Comparison of ENCODE assay signal across 24 mouse cellular contexts in the genomic region with DNA sequence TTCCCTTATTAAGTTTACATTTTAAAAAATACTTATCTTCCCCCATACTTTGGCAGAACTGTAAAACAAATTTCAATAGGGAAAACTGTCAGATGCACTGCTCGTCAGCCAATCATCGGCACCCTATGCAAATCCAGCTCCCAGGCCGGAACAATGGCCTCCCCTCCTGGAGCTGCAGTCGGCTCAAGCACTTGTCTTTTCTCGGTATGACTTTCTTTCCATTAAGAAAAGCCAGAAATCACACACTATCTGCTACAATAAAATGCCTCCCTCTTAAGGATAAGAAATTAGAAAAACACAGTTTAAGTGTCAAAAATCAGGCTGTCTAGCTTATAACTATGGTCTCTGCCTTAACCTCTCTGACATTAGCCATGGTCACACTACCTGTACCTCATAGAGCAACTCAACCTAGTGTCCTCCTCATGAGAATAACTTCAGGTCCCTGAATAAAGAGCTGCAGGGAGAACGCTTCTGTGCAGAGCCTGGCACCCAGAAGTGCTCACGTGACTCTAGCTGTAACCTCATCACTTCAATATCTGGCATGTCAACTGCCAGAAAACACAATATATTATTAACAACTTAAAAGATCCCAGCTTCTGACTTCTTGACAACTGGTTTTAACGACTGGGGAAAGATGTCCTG. TPM values are rescaled to one million over a fixed set of nuclear protein-coding genes. Genes with fewer than 3 reads are reported as not detected.
DNase-seq lines count a peak whose midpoint lies in the region; ATAC-seq and TF ChIP-seq lines count a peak whose summit lies in the region.
"Had no signal": no experiment of that assay in that cellular context is flagged by ENCODE, and none has a peak within 500 bp of the region (broad histone marks: within the 10 kb centered on the region; RNA-seq: fewer than 3 reads in every experiment).

No protein-coding gene starts in this region.

- H3ac ChIP-seq in myocyte (ENCODE audit: control insufficient read depth, insufficient read length), result no peak overlapping the region

- no peaks in the 10 kb centered on the region for H3K27me3 ChIP-seq in heart, embryonic 12.5 days (replicated peaks)
- no peaks in the 10 kb centered on the region for H3K27me3 ChIP-seq in myocyte (ENCODE audit: control insufficient read depth, insufficient read depth, insufficient read length)
- no peaks in the 10 kb centered on the region for H3K27me3 ChIP-seq in cerebellum, adult 2 months (ENCODE audit: control insufficient read depth, insufficient read depth, low read length)
- H3K27me3 ChIP-seq: embryonic facial prominence, embryonic 13.5 days; embryonic facial prominence, embryonic 15.5 days; forebrain, embryonic 12.5 days; Patski had no signal

- ATAC-seq in heart, embryonic 12.5 days (ENCODE audit: insufficient number of reproducible peaks, low FRiP score), result no peak
- ATAC-seq: activated CD4-positive, CD25-positive, alpha-beta regulatory T cell, adult 4 months; forebrain, embryonic 14.5 days; forebrain, embryonic 16.5 days; Patski had no signal

- H3K36me3 ChIP-seq in heart, embryonic 12.5 days, result peaks cover 62% of the 10 kb centered on the region
- H3K36me3 ChIP-seq in myocyte (ENCODE audit: control insufficient read depth, insufficient read depth), result peaks cover 50% of the 10 kb centered on the region

- peaks cover 4% of the 10 kb centered on the region for H3K9me3 ChIP-seq in heart, embryonic 12.5 days (replicated peaks)

- peak; percentile 24 for DNase-seq in heart, adult 11 months
- DNase-seq in CD4-positive helper T cell, adult 2 months (ENCODE audit: low read depth, low spot score), result peak; percentile 12
- DNase-seq in cerebellum, adult 2 months, result no peak
- DNase-seq: adrenal gland, adult 8-10 months; adrenal gland, postnatal 14 days; adrenal gland, postnatal 36 days; B cell, adult 2 months; cerebellum, adult 11-12 months; cerebellum, adult 8-10 months; cerebellum, adult 9-11 months; cerebellum, postnatal 14 days; cerebellum, postnatal 36 days; embryo, embryonic 11 days had no signal

- WGBS in heart, embryonic 12.5 days, result 83% methylated on average over 8 of the region's 8 CpGs
- WGBS in cerebellum, adult 2 months, result 67% methylated on average over 8 of the region's 8 CpGs

- no peak overlapping the region for H3K9ac ChIP-seq in heart, embryonic 12.5 days
- H3K9ac ChIP-seq: embryonic facial prominence, embryonic 13.5 days; embryonic facial prominence, embryonic 15.5 days; forebrain, embryonic 12.5 days had no signal

- H3K4me2 ChIP-seq in heart, embryonic 12.5 days, result no peak overlapping the region
- H3K4me2 ChIP-seq in myocyte (ENCODE audit: low read depth), result peak overlapping the region; percentile 12
- H3K4me2 ChIP-seq: embryonic facial prominence, embryonic 13.5 days; embryonic facial prominence, embryonic 15.5 days; forebrain, embryonic 12.5 days had no signal

- no peak for TF ChIP-seq POLR2A in myocyte (IDR thresholded peaks at IDR 0.05; ENCODE audit: insufficient read length, low read depth)
- TF ChIP-seq POLR2A in cerebellum, adult 2 months (IDR thresholded peaks at IDR 0.05; ENCODE audit: borderline replicate concordance, insufficient read depth, low read length), result no peak

- TF ChIP-seq CTCF in cerebellum, adult 2 months (IDR thresholded peaks at IDR 0.05; ENCODE audit: borderline replicate concordance, insufficient read depth, low read depth, low read length), result no peak

- H3K27ac ChIP-seq in heart, embryonic 12.5 days (ENCODE audit: poor library complexity, severe bottlenecking), result no peak overlapping the region
- no peak overlapping the region for H3K27ac ChIP-seq in cerebellum, adult 2 months (ENCODE audit: insufficient read depth, low read length)
- H3K27ac ChIP-seq: embryonic facial prominence, embryonic 13.5 days; embryonic facial prominence, embryonic 15.5 days; forebrain, embryonic 10.5 days; forebrain, embryonic 12.5 days had no signal

- no peak overlapping the region for H3K4me3 ChIP-seq in heart, embryonic 12.5 days
- H3K4me3 ChIP-seq in myocyte, result no peak overlapping the region
- no peak overlapping the region for H3K4me3 ChIP-seq in cerebellum, adult 2 months (replicated peaks; ENCODE audit: insufficient read depth, low read depth, low read length)
- H3K4me3 ChIP-seq: embryonic facial prominence, embryonic 13.5 days; embryonic facial prominence, embryonic 15.5 days; erythroblast, embryonic 14.5 days; forebrain, embryonic 10.5 days; forebrain, embryonic 12.5 days had no signal

- H3K79me2 ChIP-seq in myocyte (ENCODE audit: control insufficient read depth, insufficient read depth), result peaks cover 81% of the 10 kb centered on the region

- H3K4me1 ChIP-seq in heart, embryonic 12.5 days (replicated peaks), result peaks cover 18% of the 10 kb centered on the region
- H3K4me1 ChIP-seq in cerebellum, adult 2 months (ENCODE audit: control insufficient read depth, insufficient read depth, low read length), result no peaks in the 10 kb centered on the region

TF ChIP-seq in myocyte, 11 proteins besides CTCF, POLR2A, EP300 and RAD21:
- peak in 1 of 3 experiments; percentile 41 for TF ChIP-seq MYOG (IDR thresholded peaks at IDR 0.05; ENCODE audit: control insufficient read depth in 1 of 3, insufficient read depth in 1 of 3, insufficient read length in 2 of 3, low read depth in 2 of 3)
- TF ChIP-seq TCF3 (IDR thresholded peaks at IDR 0.05; ENCODE audit: insufficient read length, low read depth), result no peak
- TF ChIP-seq TCF12 (IDR thresholded peaks at IDR 0.05; ENCODE audit: insufficient read depth, poor library complexity, severe bottlenecking), result peak; percentile 13
TF ChIP-seq in myocyte: peak in this region for 2.

RNA-seq across cellular contexts. Expression of a gene that starts 5.9 kb away (rescaled TPM):
- 175 and 179 TPM in 2 replicates for polyA plus RNA-seq in heart, embryonic 12.5 days (2016; fragmentation: Nextera tagmentation; extraction: Ambion mirVana)
- polyA plus RNA-seq in myocyte (2012; fragmentation: generic; extraction: Trizol), result 104 TPM
- 121 TPM in 2 replicates for polyA plus RNA-seq in cerebellum, adult 2 months (2012; rRNA removed)

RNA-seq across cellular contexts. Expression of a gene that starts 22.0 kb away (rescaled TPM):
- 48.8 and 51.8 TPM in 2 replicates for polyA plus RNA-seq in heart, embryonic 12.5 days (2016; fragmentation: Nextera tagmentation; extraction: Ambion mirVana)
- polyA plus RNA-seq in myocyte (2012; fragmentation: generic; extraction: Trizol), result 12.5 TPM
- polyA plus RNA-seq in cerebellum, adult 2 months (2012; rRNA removed), result 0.36 and 0.78 TPM in 2 replicates

RNA-seq across cellular contexts. Expression of a gene that starts 39.7 kb away (rescaled TPM):
- 68.1 and 73.8 TPM in 2 replicates for polyA plus RNA-seq in heart, embryonic 12.5 days (2016; fragmentation: Nextera tagmentation; extraction: Ambion mirVana)
- polyA plus RNA-seq in myocyte (2012; fragmentation: generic; extraction: Trizol), result 17.2 TPM
- 66.4 and 67.7 TPM in 2 replicates for polyA plus RNA-seq in cerebellum, adult 2 months (2012; rRNA removed)

RNA-seq across cellular contexts. Expression of a gene that starts 49.6 kb away (rescaled TPM):
- polyA plus RNA-seq in heart, embryonic 12.5 days (2016; fragmentation: Nextera tagmentation; extraction: Ambion mirVana), result 26.3 and 26.8 TPM in 2 replicates
- 40.6 TPM for polyA plus RNA-seq in myocyte (2012; fragmentation: generic; extraction: Trizol)
- 63.4 and 63.6 TPM in 2 replicates for polyA plus RNA-seq in cerebellum, adult 2 months (2012; rRNA removed)

Comparison
In these comparisons a context has a peak if more than half of its experiments do, and no peak if none do; other contexts are left out.
1. DNase-seq: peak in heart, adult 11 months (single experiment) and CD4-positive helper T cell, adult 2 months (single experiment); none in cerebellum, adult 2 months (0 of 2).